Mouse (Mus musculus) G1E (cell line): ENCODE results near the gene Olfr558.

Source experiments
- CTCF ChIP-seq: IDR thresholded peaks from 2 replicates; pipeline ENCODE4 v1.5.1; 2012; ENCODE audit warnings: low read depth, low read length, inconsistent platforms, mixed read lengths
- GATA1 ChIP-seq: IDR thresholded peaks from 2 replicates; pipeline ENCODE4 v1.6.1; 2012; ENCODE audit warnings: borderline replicate concordance, low read length, inconsistent platforms, mixed read lengths
- GATA2 ChIP-seq: IDR thresholded peaks from 2 replicates; pipeline ENCODE4 v1.6.1; 2012; ENCODE audit warnings: low read depth, low read length, inconsistent platforms, borderline replicate concordance
- TAL1 ChIP-seq: conservative IDR thresholded peaks from 2 replicates; pipeline ENCODE4 v1.6.1; 2012; ENCODE audit warnings: low read depth, low read length, inconsistent platforms, mixed read lengths

GRCm38 (mm10) chr7:102718970-102719369 lies 17.0 kb downstream of the Olfr558 start, which contains the start of gene Olfr33:
- TF ChIP-seq CTCF: no peak
- TF ChIP-seq GATA1: no peak
- no peak for TF ChIP-seq TAL1
- no peak for TF ChIP-seq GATA2
